Mouse (Mus musculus) lung, postnatal 0 days (tissue): ENCODE measurements at regions not wholly inside any gene's neighbourhood (a gene's known extent, or its start where the extent isn't known, plus 50 kb on each side); places are given as distances from the start of the nearest gene placed in this dataset.
"Not testable (repeated sequence)": the region's sequence is repeated elsewhere in the genome, so short reads cannot be mapped to it uniquely, and the experiment has no call there.

Experiments
- ATAC-seq: fragments of 200-750 bp; cut with Nextera tagmentation; 2 replicates; pipeline ENCODE4 v1.8.0; 2017; ENCODE audit warnings: moderate library complexity
- DNase-seq: peaks from one replicate; pipeline ENCODE4 v3.0.0-alpha.2; 2016; ENCODE audit warnings: low spot score
- H3K27ac ChIP-seq: fragments of 300-500 bp; sonication (generic); 2 replicates; pipeline ENCODE4 v1.5.1; 2014; ENCODE audit warnings: antibody characterized with exemption, mild to moderate bottlenecking, low read length, mixed read lengths
- H3K27me3 ChIP-seq: fragments of 300-500 bp; sonication (generic); replicated peaks from 2 replicates; pipeline ENCODE4 v1.6.1; 2014; ENCODE audit warnings: low read length, mixed read lengths; ENCODE audit not compliant: insufficient read depth
- H3K36me3 ChIP-seq: fragments of 300-500 bp; sonication (generic); 2 replicates; pipeline ENCODE4 v1.6.1; 2014; ENCODE audit warnings: low read length, mixed read lengths; ENCODE audit not compliant: insufficient read depth
- H3K4me1 ChIP-seq: fragments of 300-500 bp; sonication (generic); 2 replicates; pipeline ENCODE4 v1.6.1; 2014; ENCODE audit warnings: antibody characterized with exemption, low read depth, low read length, mixed read lengths; ENCODE audit not compliant: insufficient read depth
- H3K4me2 ChIP-seq: fragments of 300-500 bp; sonication (generic); replicated peaks from 2 replicates; pipeline ENCODE4 v1.6.1; 2014; ENCODE audit warnings: low read depth, mild to moderate bottlenecking, low read length, moderate library complexity, mixed read lengths
- H3K4me3 ChIP-seq: fragments of 300-500 bp; sonication (generic); 2 replicates; pipeline ENCODE4 v1.5.1; 2014; ENCODE audit warnings: low read depth, low read length
- H3K9ac ChIP-seq: fragments of 300-500 bp; sonication (generic); replicated peaks from 2 replicates; pipeline ENCODE4 v1.6.1; 2014; ENCODE audit warnings: low read depth, mild to moderate bottlenecking
- H3K9me3 ChIP-seq: fragments of 300-500 bp; sonication (generic); 2 replicates; pipeline ENCODE4 v1.6.1; 2016; ENCODE audit warnings: low read length, mixed read lengths
- CTCF ChIP-seq: IDR thresholded peaks from 2 replicates; pipeline ENCODE4 v1.5.1; 2016; ENCODE audit warnings: antibody characterized with exemption, mild to moderate bottlenecking
- WGBS: fragments of 180-500 bp; shearing (Covaris S2); extraction: QIAGEN DNeasy Blood & Tissue Kit; methylation state at CpG from one replicate; pipeline ENCODE4 v1.1.7; 2014; 5-methylcytosine and 5-hydroxymethylcytosine counted together

- H3K4me2 ChIP-seq, H3K9ac ChIP-seq, ATAC-seq, H3K36me3 ChIP-seq, H3K4me1 ChIP-seq, H3K4me3 ChIP-seq, H3K27me3 ChIP-seq, H3K9me3 ChIP-seq, H3K27ac ChIP-seq: not testable (repeated sequence)
- DNase-seq: peak; percentile 2
- 49% methylated on average over 4 of the region's 4 CpGs for WGBS
Measured at GRCm38 (mm10) chr8:20436956-20437355, 73.9 kb upstream of the Gm15319 start.

GRCm38 (mm10) chr8:20433236-20433635, 70.2 kb upstream of the Gm15319 start:
- not testable (repeated sequence) for H3K27me3 ChIP-seq, H3K4me2 ChIP-seq, H3K27ac ChIP-seq, H3K9ac ChIP-seq, H3K4me3 ChIP-seq, ATAC-seq, DNase-seq, H3K36me3 ChIP-seq, H3K9me3 ChIP-seq, H3K4me1 ChIP-seq

DNA sequence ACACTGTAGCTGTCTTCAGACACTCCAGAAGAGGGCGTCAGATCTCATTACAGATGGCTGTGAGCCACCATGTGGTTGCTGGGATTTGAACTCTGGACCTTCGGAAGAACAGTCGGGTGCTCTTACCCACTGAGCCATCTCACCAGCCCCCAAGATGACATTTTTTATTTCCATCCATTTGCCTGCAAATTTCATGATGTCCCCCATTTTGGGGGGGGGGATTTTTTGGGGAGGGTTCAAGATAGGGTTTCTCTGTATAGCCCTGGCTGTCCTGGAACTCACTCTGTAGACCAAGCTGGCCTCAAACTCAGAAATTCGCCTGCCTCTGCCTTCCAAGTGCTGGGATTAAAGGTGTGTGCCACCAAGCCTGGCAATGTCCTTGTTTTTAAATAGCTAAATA, 66.5 kb upstream of the Gm15319 start:
- H3K9me3 ChIP-seq, H3K27me3 ChIP-seq, DNase-seq, H3K9ac ChIP-seq, H3K4me1 ChIP-seq, ATAC-seq, H3K27ac ChIP-seq, H3K4me2 ChIP-seq, H3K4me3 ChIP-seq, H3K36me3 ChIP-seq: not testable (repeated sequence)
- 66% methylated on average over 3 of the region's 4 CpGs for WGBS

- not testable (repeated sequence) for H3K9me3 ChIP-seq, H3K27ac ChIP-seq, H3K4me1 ChIP-seq, H3K4me3 ChIP-seq, H3K36me3 ChIP-seq, H3K9ac ChIP-seq, ATAC-seq, H3K27me3 ChIP-seq
- 27% methylated on average over 3 of the region's 3 CpGs for WGBS
- H3K4me2 ChIP-seq: 0 out of 2 replicates have a peak overlapping the region, but pooled peaks have one; percentile 28
- peak; percentile 32 for DNase-seq
Measured at GRCm38 (mm10) chr8:20424903-20425222, 61.9 kb upstream of the Gm15319 start.

DNA sequence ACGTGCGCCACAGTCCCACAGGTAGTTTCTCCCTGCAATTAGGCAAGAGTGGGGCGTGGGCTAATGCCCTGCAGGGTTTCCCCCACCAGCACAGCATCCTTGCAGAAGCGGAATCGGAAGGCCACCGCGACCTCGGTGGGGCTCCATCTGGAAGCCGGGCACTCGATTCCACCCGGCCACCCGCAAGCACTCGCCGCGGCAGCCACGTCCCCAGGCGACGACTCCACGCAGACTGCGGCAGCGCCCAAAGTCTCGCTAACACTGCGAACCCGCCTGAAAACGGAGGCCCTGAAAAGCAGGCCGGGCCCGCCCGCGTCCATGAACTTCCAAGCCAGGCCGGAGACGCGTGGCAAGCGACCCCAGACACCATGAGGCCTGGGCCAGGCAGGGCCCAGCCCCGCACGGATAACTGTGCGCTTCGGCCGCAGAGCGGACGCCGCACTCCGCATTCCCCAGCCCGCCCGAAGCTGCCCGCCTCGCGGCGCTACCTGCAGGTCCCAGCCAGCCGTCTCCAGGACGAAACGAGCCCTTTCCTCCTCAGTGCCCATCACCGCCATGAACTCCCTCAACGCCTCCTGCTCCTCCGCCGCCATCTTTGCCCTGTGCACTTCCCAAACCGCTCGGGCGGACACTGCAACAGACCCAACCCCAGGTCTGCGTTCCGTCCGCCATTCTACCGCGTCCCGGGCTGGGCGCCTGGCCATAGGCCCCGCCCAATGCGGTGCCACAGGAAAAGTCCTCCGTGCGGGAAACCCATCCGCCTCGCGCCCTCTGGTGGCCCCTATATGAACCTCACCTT, 61.3 kb upstream of the Gm15319 start:
- H3K27me3 ChIP-seq, H3K4me1 ChIP-seq, H3K27ac ChIP-seq, H3K36me3 ChIP-seq, H3K9me3 ChIP-seq: not testable (repeated sequence)
- H3K4me2 ChIP-seq: peak overlapping the region; percentile 54
- ATAC-seq: peak; percentile 100
- peak; percentile 80 for TF ChIP-seq CTCF
- 4% methylated on average over 60 of the region's 72 CpGs for WGBS
- DNase-seq: peak; percentile 95
- peak overlapping the region; percentile 44 for H3K4me3 ChIP-seq
- H3K9ac ChIP-seq: peak overlapping the region; percentile 43; the same call in 1 of the 2 replicates

DNA sequence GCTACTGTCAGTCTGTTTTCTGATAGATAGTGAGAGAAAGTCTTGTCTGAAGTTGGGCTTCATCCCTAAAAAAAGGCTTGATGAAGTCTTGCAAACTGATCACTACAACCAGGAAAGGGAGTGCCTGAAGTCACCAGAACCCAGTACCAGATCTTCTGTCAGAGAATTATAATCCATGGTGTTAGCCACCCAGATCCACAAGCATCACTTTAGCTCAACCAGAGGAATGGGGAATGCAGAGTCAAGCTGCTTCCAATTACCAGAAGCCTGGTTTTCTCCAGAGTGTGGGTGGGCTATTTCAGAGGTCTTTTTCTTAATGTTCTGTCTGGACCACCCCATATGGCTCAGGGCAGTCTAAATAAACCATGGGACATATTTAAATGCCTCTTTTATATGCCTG, 57.8 kb upstream of the Gm15319 start:
- not testable (repeated sequence) for DNase-seq, H3K9ac ChIP-seq, H3K27ac ChIP-seq, H3K4me1 ChIP-seq, ATAC-seq, H3K4me2 ChIP-seq, H3K9me3 ChIP-seq, H3K27me3 ChIP-seq, H3K4me3 ChIP-seq, H3K36me3 ChIP-seq
